8 mouse cellular contexts compared by ENCODE assay signal in genomic region chr11:118150115-118150701, GRCm38 (mm10). TPM values are rescaled to one million over a fixed set of nuclear protein-coding genes. Genes with fewer than 3 reads are reported as not detected.
DNase-seq lines count a peak whose midpoint lies in the region; ATAC-seq lines count a peak whose summit lies in the region.
"Had no signal": no experiment of that assay in that cellular context is flagged by ENCODE, and none has a peak within 500 bp of the region (broad histone marks: within the 10 kb centered on the region; RNA-seq: fewer than 3 reads in every experiment).

No protein-coding gene starts in this region.

- H3K9me3 ChIP-seq in kidney, embryonic 16.5 days (ENCODE audit: low read length) = peaks cover 4% of the 10 kb centered on the region
- H3K9me3 ChIP-seq in hindbrain, embryonic 15.5 days = no peaks in the 10 kb centered on the region
- H3K9me3 ChIP-seq in limb, embryonic 15.5 days = no peaks in the 10 kb centered on the region
- H3K9me3 ChIP-seq: liver, embryonic 13.5 days had no signal

- H3K27ac ChIP-seq in kidney, embryonic 16.5 days (ENCODE audit: low read length) = peak overlapping the region; percentile 34; the same call in 1 of the 2 replicates
- peak overlapping the region; percentile 19; the same call in 1 of the 2 replicates for H3K27ac ChIP-seq in brown adipose tissue, adult 24 weeks (replicated peaks; ENCODE audit: low read depth, low read length)
- peak overlapping the region; percentile 45 for H3K27ac ChIP-seq in hindbrain, embryonic 15.5 days (replicated peaks)
- 0 out of 2 replicates have a peak overlapping the region, but pooled peaks have one; percentile 43 for H3K27ac ChIP-seq in limb, embryonic 15.5 days
- H3K27ac ChIP-seq: liver, embryonic 13.5 days had no signal

- no peaks in the 10 kb centered on the region for H3K27me3 ChIP-seq in kidney, embryonic 16.5 days (ENCODE audit: insufficient read depth, low read length)
- H3K27me3 ChIP-seq in hindbrain, embryonic 15.5 days = no peaks in the 10 kb centered on the region
- H3K27me3 ChIP-seq in limb, embryonic 15.5 days = no peaks in the 10 kb centered on the region
- H3K27me3 ChIP-seq: liver, embryonic 13.5 days had no signal

- no peaks in the 10 kb centered on the region for H3K36me3 ChIP-seq in kidney, embryonic 16.5 days (ENCODE audit: insufficient read depth, low read length)
- H3K36me3 ChIP-seq in hindbrain, embryonic 15.5 days = no peaks in the 10 kb centered on the region
- H3K36me3 ChIP-seq in limb, embryonic 15.5 days = no peaks in the 10 kb centered on the region
- H3K36me3 ChIP-seq: liver, embryonic 13.5 days had no signal

- no peak for DNase-seq in kidney, adult 9 months
- no peak for DNase-seq in gastrocnemius, postnatal 10 days
- DNase-seq in urinary bladder, postnatal 4 days (ENCODE audit: low spot score in 2 of 2) = no peak
- DNase-seq: liver, embryonic 13.5 days had no signal

- WGBS in kidney, embryonic 16.5 days = 58% methylated on average over 9 of the region's 9 CpGs
- 49% methylated on average over 9 of the region's 9 CpGs for WGBS in hindbrain, embryonic 15.5 days
- WGBS in limb, embryonic 15.5 days = 42% methylated on average over 9 of the region's 9 CpGs

- peaks cover 16% of the 10 kb centered on the region for H3K4me1 ChIP-seq in kidney, embryonic 16.5 days (ENCODE audit: insufficient read depth, low read length)
- H3K4me1 ChIP-seq in brown adipose tissue, adult 24 weeks (ENCODE audit: control insufficient read depth, insufficient read depth, insufficient read length, low read length) = 0 out of 2 replicates have a peak, but pooled peaks cover 3% of the 10 kb centered on the region
- H3K4me1 ChIP-seq in hindbrain, embryonic 15.5 days (replicated peaks) = peaks cover 13% of the 10 kb centered on the region
- peaks cover 13% of the 10 kb centered on the region for H3K4me1 ChIP-seq in limb, embryonic 15.5 days

- H3K9ac ChIP-seq in kidney, embryonic 16.5 days (replicated peaks; ENCODE audit: low read length) = no peak overlapping the region
- H3K9ac ChIP-seq in hindbrain, embryonic 15.5 days = no peak overlapping the region
- no peak overlapping the region for H3K9ac ChIP-seq in limb, embryonic 15.5 days
- H3K9ac ChIP-seq: liver, embryonic 13.5 days had no signal

- no peak overlapping the region for H3K4me2 ChIP-seq in kidney, embryonic 16.5 days (replicated peaks; ENCODE audit: low read depth, low read length)
- H3K4me2 ChIP-seq in hindbrain, embryonic 15.5 days = no peak overlapping the region
- no peak overlapping the region for H3K4me2 ChIP-seq in limb, embryonic 15.5 days
- H3K4me2 ChIP-seq: liver, embryonic 13.5 days had no signal

- no peak overlapping the region for H3K4me3 ChIP-seq in kidney, embryonic 16.5 days (ENCODE audit: low read length)
- no peak overlapping the region for H3K4me3 ChIP-seq in brown adipose tissue, adult 24 weeks (ENCODE audit: insufficient read depth, low read depth, low read length)
- no peak overlapping the region for H3K4me3 ChIP-seq in hindbrain, embryonic 15.5 days
- H3K4me3 ChIP-seq in limb, embryonic 15.5 days = no peak overlapping the region
- H3K4me3 ChIP-seq: liver, embryonic 13.5 days had no signal

- ATAC-seq in kidney, embryonic 16.5 days (ENCODE audit: low FRiP score, low TSS enrichment) = no peak
- ATAC-seq in hindbrain, embryonic 15.5 days (ENCODE audit: low FRiP score, low read depth) = peak; percentile 15; the same call in 1 of the 2 replicates
- no peak for ATAC-seq in limb, embryonic 15.5 days (ENCODE audit: insufficient number of reproducible peaks, low FRiP score, low TSS enrichment, low read depth)

RNA-seq across cellular contexts. Expression of gene Dnah17, which starts 19.8 kb away (rescaled TPM):
- polyA plus RNA-seq in kidney, embryonic 16.5 days (2015; fragmentation: Nextera tagmentation; extraction: Ambion mirVana) = 0.16 and 0.19 TPM in 2 replicates
- not detected in 2 replicates for polyA plus RNA-seq in brown adipose tissue, adult 24 weeks (2012; ENCODE audit: insufficient read depth, insufficient read length, missing spikeins)
- 0.18 and 0.23 TPM in 2 replicates for polyA plus RNA-seq in hindbrain, embryonic 15.5 days (2015; fragmentation: Nextera tagmentation; extraction: Ambion mirVana)
- 0.12 and 0.15 TPM in 2 replicates for polyA plus RNA-seq in limb, embryonic 15.5 days (2015; fragmentation: Nextera tagmentation; extraction: Ambion mirVana)
- total RNA-seq in gastrocnemius, postnatal 10 days (2021) = under 1 TPM; 0.02 to 0.07 TPM
